Mouse (Mus musculus): ENCODE results near the gene Mef2b. TPM values are rescaled to one million over a fixed set of nuclear protein-coding genes. Genes with fewer than 3 reads are reported as not detected.

The Mef2b gene
- polyA plus RNA-seq, 1 experiment, result 0.85 TPM

GRCm38 (mm10) chr8:70104922-70105321 is 34.6 kb upstream of the Mef2b start:
- Histone ChIP-seq H3K79me2 (ENCODE audit: control insufficient read depth, insufficient read depth) (no peaks in the 10 kb centered on the region), H3K27me3 (ENCODE audit: control insufficient read depth, insufficient read depth, insufficient read length) (peaks cover 45% of the 10 kb centered on the region), H3K36me3 (ENCODE audit: control insufficient read depth, insufficient read depth) (no peaks in the 10 kb centered on the region), H3ac (ENCODE audit: control insufficient read depth, insufficient read length) (no peak overlapping the region), H3K4me3 (no peak overlapping the region), H3K4me2 (ENCODE audit: low read depth) (no peak overlapping the region)
- no peak for TF ChIP-seq USF1 (IDR thresholded peaks at IDR 0.05; ENCODE audit: low read depth)
- no peak for TF ChIP-seq MYOD1 (IDR thresholded peaks at IDR 0.05; ENCODE audit: control insufficient read depth in 1 of 3, insufficient read length in 2 of 3, low read depth in 2 of 3)
- TF ChIP-seq MAX (IDR thresholded peaks at IDR 0.05; ENCODE audit: low read depth), result no peak
- no peak for TF ChIP-seq MYOG (IDR thresholded peaks at IDR 0.05; ENCODE audit: control insufficient read depth in 1 of 3, insufficient read depth in 1 of 3, insufficient read length in 2 of 3, low read depth in 2 of 3)
- TF ChIP-seq POLR2AphosphoS2 (IDR thresholded peaks at IDR 0.05; ENCODE audit: insufficient read length, low read depth), result no peak
- no peak for TF ChIP-seq SRF (IDR thresholded peaks at IDR 0.05; ENCODE audit: control insufficient read depth, insufficient read length, low read depth)
- TF ChIP-seq REST (IDR thresholded peaks at IDR 0.05; ENCODE audit: insufficient read depth, insufficient read length), result no peak
- no peak for TF ChIP-seq POLR2A (IDR thresholded peaks at IDR 0.05; ENCODE audit: insufficient read length, low read depth)
- TF ChIP-seq E2F4 (IDR thresholded peaks at IDR 0.05; ENCODE audit: insufficient read depth), result no peak
- TF ChIP-seq TCF12 (IDR thresholded peaks at IDR 0.05; ENCODE audit: insufficient read depth, poor library complexity, severe bottlenecking), result no peak
- no peak for TF ChIP-seq CEBPB (IDR thresholded peaks at IDR 0.05; ENCODE audit: insufficient read depth, poor library complexity, severe bottlenecking)
- no peak for TF ChIP-seq TCF3 (IDR thresholded peaks at IDR 0.05; ENCODE audit: insufficient read length, low read depth)

- peaks cover 93% of the 10 kb centered on the region for H3K27me3 ChIP-seq (ENCODE audit: control insufficient read depth, insufficient read depth, insufficient read length)
- no peak for TF ChIP-seq POLR2AphosphoS2 (IDR thresholded peaks at IDR 0.05; ENCODE audit: insufficient read length, low read depth)
- no peak for TF ChIP-seq TCF12 (IDR thresholded peaks at IDR 0.05; ENCODE audit: insufficient read depth, poor library complexity, severe bottlenecking)
- no peak for TF ChIP-seq CEBPB (IDR thresholded peaks at IDR 0.05; ENCODE audit: insufficient read depth, poor library complexity, severe bottlenecking)
- no peak for TF ChIP-seq USF1 (IDR thresholded peaks at IDR 0.05; ENCODE audit: low read depth)
- no peak for TF ChIP-seq MYOD1 (IDR thresholded peaks at IDR 0.05; ENCODE audit: control insufficient read depth in 1 of 3, insufficient read length in 2 of 3, low read depth in 2 of 3)
- no peak for TF ChIP-seq TCF3 (IDR thresholded peaks at IDR 0.05; ENCODE audit: insufficient read length, low read depth)
- TF ChIP-seq MYOG (IDR thresholded peaks at IDR 0.05; ENCODE audit: control insufficient read depth in 1 of 3, insufficient read depth in 1 of 3, insufficient read length in 2 of 3, low read depth in 2 of 3), result no peak
- H3K4me3 ChIP-seq, result no peak overlapping the region
- H3ac ChIP-seq (ENCODE audit: control insufficient read depth, insufficient read length), result no peak overlapping the region
- no peak overlapping the region for H3K4me2 ChIP-seq (ENCODE audit: low read depth)
- no peaks in the 10 kb centered on the region for H3K79me2 ChIP-seq (ENCODE audit: control insufficient read depth, insufficient read depth)
- no peaks in the 10 kb centered on the region for H3K36me3 ChIP-seq (ENCODE audit: control insufficient read depth, insufficient read depth)
Measured at GRCm38 (mm10) chr8:70110451-70110850, 29.1 kb upstream of the Mef2b start.

DNA sequence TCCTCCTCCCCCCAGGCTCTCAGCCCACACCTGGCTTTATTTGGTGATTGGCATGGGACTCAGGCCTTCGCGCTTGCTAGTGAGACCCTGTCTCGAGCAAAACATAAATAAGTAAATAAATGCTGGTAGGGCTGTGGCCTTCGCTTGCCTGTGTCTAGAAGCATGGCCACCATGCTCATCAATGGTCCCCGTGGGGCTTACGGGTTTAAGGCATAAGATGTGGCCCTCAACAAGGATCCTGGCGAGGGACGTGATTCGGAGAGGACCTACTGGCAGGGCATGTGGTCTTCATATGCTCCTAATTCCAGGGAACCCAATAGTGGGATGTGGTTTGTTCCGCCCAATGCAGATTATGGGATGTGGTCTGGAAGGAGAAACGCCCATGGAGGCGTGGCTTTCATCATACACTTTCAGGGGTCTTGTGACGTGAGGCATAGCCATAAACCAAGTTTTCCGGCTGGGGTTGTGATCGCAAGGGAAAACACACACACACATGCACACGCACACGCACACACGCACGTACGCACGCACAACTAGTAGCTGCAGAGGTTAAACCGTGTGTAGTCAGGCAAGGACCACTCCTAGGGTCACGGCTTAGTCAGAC is 28.2 kb upstream of the Mef2b start:
- Histone ChIP-seq H3K79me2 (ENCODE audit: control insufficient read depth, insufficient read depth) (no peaks in the 10 kb centered on the region), H3ac (ENCODE audit: control insufficient read depth, insufficient read length) (no peak overlapping the region), H3K4me3 (no peak overlapping the region), H3K36me3 (ENCODE audit: control insufficient read depth, insufficient read depth) (no peaks in the 10 kb centered on the region), H3K4me2 (ENCODE audit: low read depth) (no peak overlapping the region), H3K27me3 (ENCODE audit: control insufficient read depth, insufficient read depth, insufficient read length) (peaks cover 94% of the 10 kb centered on the region)
- TF ChIP-seq MYOD1 (IDR thresholded peaks at IDR 0.05; ENCODE audit: control insufficient read depth in 1 of 3, insufficient read length in 2 of 3, low read depth in 2 of 3) (no peak), E2F4 (IDR thresholded peaks at IDR 0.05; ENCODE audit: insufficient read depth) (no peak), CEBPB (IDR thresholded peaks at IDR 0.05; ENCODE audit: insufficient read depth, poor library complexity, severe bottlenecking) (no peak), POLR2AphosphoS2 (IDR thresholded peaks at IDR 0.05; ENCODE audit: insufficient read length, low read depth) (no peak), TCF3 (IDR thresholded peaks at IDR 0.05; ENCODE audit: insufficient read length, low read depth) (no peak), MYOG (IDR thresholded peaks at IDR 0.05; ENCODE audit: control insufficient read depth in 1 of 3, insufficient read depth in 1 of 3, insufficient read length in 2 of 3, low read depth in 2 of 3) (no peak), MAX (IDR thresholded peaks at IDR 0.05; ENCODE audit: low read depth) (no peak), TCF12 (IDR thresholded peaks at IDR 0.05; ENCODE audit: insufficient read depth, poor library complexity, severe bottlenecking) (no peak), POLR2A (IDR thresholded peaks at IDR 0.05; ENCODE audit: insufficient read length, low read depth) (no peak), USF1 (IDR thresholded peaks at IDR 0.05; ENCODE audit: low read depth) (no peak), SRF (IDR thresholded peaks at IDR 0.05; ENCODE audit: control insufficient read depth, insufficient read length, low read depth) (no peak), REST (IDR thresholded peaks at IDR 0.05; ENCODE audit: insufficient read depth, insufficient read length) (no peak)

GRCm38 (mm10) chr8:70112401-70113016 is 27.0 kb upstream of the Mef2b start:
- peaks cover 97% of the 10 kb centered on the region for H3K27me3 ChIP-seq (ENCODE audit: control insufficient read depth, insufficient read depth, insufficient read length)
- H3K36me3 ChIP-seq (ENCODE audit: control insufficient read depth, insufficient read depth), result no peaks in the 10 kb centered on the region
- TF ChIP-seq TCF12 (IDR thresholded peaks at IDR 0.05; ENCODE audit: insufficient read depth, poor library complexity, severe bottlenecking) (no peak), TCF3 (IDR thresholded peaks at IDR 0.05; ENCODE audit: insufficient read length, low read depth) (no peak), CEBPB (IDR thresholded peaks at IDR 0.05; ENCODE audit: insufficient read depth, poor library complexity, severe bottlenecking) (no peak), USF1 (IDR thresholded peaks at IDR 0.05; ENCODE audit: low read depth) (no peak), POLR2AphosphoS2 (IDR thresholded peaks at IDR 0.05; ENCODE audit: insufficient read length, low read depth) (no peak), SRF (IDR thresholded peaks at IDR 0.05; ENCODE audit: control insufficient read depth, insufficient read length, low read depth) (no peak), POLR2A (IDR thresholded peaks at IDR 0.05; ENCODE audit: insufficient read length, low read depth) (no peak), MYOG (IDR thresholded peaks at IDR 0.05; ENCODE audit: control insufficient read depth in 1 of 3, insufficient read depth in 1 of 3, insufficient read length in 2 of 3, low read depth in 2 of 3) (no peak)
- H3ac ChIP-seq (ENCODE audit: control insufficient read depth, insufficient read length), result no peak overlapping the region
- no peak overlapping the region for H3K4me2 ChIP-seq (ENCODE audit: low read depth)
- H3K79me2 ChIP-seq (ENCODE audit: control insufficient read depth, insufficient read depth), result no peaks in the 10 kb centered on the region
- no peak overlapping the region for H3K4me3 ChIP-seq

All from myocyte (in vitro differentiated cells).